ENCODE assay signal across 8 mouse cellular contexts in the genomic region with DNA sequence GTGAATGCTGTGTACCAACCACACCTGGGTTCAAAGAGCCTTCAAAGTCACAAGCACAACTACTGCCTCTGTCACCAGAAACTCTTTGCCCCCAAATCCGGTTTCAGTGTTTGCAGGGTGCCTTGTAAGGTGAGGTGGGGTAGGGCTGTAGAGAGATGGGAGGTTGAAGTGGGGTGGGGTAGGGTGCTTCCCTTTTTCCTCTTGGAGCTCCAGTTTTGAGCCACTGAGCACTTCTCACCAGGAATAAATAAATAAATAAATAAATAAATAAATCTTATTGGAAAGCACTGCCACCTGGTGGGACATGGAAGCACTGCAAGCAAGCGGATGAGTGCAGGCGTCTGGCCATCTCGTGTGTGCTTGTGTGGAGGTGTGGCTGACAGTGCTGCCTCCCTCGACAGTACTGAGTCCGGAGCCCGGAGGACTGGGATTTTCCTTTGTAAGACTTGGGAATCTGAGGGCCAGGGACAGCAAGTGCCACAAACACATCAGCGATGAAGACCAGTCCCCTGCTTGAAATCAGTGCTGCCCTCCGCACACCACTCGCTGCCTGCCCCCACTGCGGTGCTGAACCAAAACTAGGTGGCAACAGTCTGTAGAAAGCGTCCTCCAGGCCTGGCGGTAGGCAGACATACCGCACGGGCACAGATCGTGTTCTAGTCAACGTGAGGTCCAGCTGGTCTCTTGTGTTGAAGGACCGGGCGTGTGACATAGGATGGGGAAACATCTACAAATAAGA. TPM values are rescaled to one million over a fixed set of nuclear protein-coding genes. Genes with fewer than 3 reads are reported as not detected.
DNase-seq lines count a peak whose midpoint lies in the region; ATAC-seq lines count a peak whose summit lies in the region.

No protein-coding gene starts in this region.

- intact Hi-C loops in left cerebral cortex, postnatal 36 days (cut with DNase I): loop anchor here (1.0 kb wide), 1 partner anchor 146 kb away; no protein-coding TSS in a partner anchor

- H3K36me3 ChIP-seq in midbrain, embryonic 12.5 days: no peaks in the 10 kb centered on the region

- no peak overlapping the region for H3K27ac ChIP-seq in midbrain, embryonic 12.5 days (replicated peaks)

- no peak overlapping the region for H3K4me2 ChIP-seq in midbrain, embryonic 12.5 days (replicated peaks)

- no peaks in the 10 kb centered on the region for H3K9me3 ChIP-seq in midbrain, embryonic 12.5 days

- 60% methylated on average over 19 of the region's 19 CpGs for WGBS in midbrain, embryonic 12.5 days

- H3K27me3 ChIP-seq in midbrain, embryonic 12.5 days: no peaks in the 10 kb centered on the region

- no peak overlapping the region for H3K4me3 ChIP-seq in midbrain, embryonic 12.5 days

- ATAC-seq in midbrain, embryonic 12.5 days (ENCODE audit: low FRiP score, low read depth): peak; percentile 82

- no peaks in the 10 kb centered on the region for H3K4me1 ChIP-seq in midbrain, embryonic 12.5 days

- no peak overlapping the region for H3K9ac ChIP-seq in midbrain, embryonic 12.5 days (replicated peaks)

- peak; percentile 63 for DNase-seq in 416B (ENCODE audit: low read depth)
- DNase-seq in adrenal gland, adult 18-20 months (ENCODE audit: low spot score in 2 of 2): peak; percentile 70 to 72
- peak; percentile 73 for DNase-seq in embryo, embryonic 11 days
- DNase-seq in gastrocnemius, postnatal 4 days (ENCODE audit: low spot score in 2 of 2): peak; percentile 54 to 61
- DNase-seq in kidney, adult 11 months: peak; percentile 31
- DNase-seq in left cerebral cortex, postnatal 36 days (ENCODE audit: low spot score in 2 of 2): peak; percentile 37 to 59
- DNase-seq in spleen, adult 12 weeks (ENCODE audit: low spot score): peak; percentile 42

RNA-seq across cellular contexts. Expression of gene Zcchc2, which starts 46.8 kb away (rescaled TPM):
- total RNA-seq in adrenal gland, adult 18-20 months (2021): 10 to 100 TPM; 19.4 to 20.3 TPM
- 1 to 10 TPM; 7.7 to 8.9 TPM for total RNA-seq in gastrocnemius, postnatal 4 days (2021)
- 10 to 100 TPM; 24.3 to 24.4 TPM for total RNA-seq in left cerebral cortex, postnatal 36 days (2021)
- 1.7 and 2.2 TPM in 2 replicates for polyA plus RNA-seq in midbrain, embryonic 12.5 days (2016; fragmentation: Nextera tagmentation; extraction: Ambion mirVana)
